Mouse (Mus musculus) layer of hippocampus, adult 9-10 months (tissue): ENCODE data around the gene Cep170.

ENCODE experiments used
- DNase-seq: peaks from one replicate; pipeline ENCODE4 v3.0.0; 2022; ENCODE audit warnings: low spot score

Cep170 gene

GRCm38 (mm10) chr1:176825084-176825483 is 11.2 kb upstream of the Cep170 start:
- DNase-seq = no peak

DNA sequence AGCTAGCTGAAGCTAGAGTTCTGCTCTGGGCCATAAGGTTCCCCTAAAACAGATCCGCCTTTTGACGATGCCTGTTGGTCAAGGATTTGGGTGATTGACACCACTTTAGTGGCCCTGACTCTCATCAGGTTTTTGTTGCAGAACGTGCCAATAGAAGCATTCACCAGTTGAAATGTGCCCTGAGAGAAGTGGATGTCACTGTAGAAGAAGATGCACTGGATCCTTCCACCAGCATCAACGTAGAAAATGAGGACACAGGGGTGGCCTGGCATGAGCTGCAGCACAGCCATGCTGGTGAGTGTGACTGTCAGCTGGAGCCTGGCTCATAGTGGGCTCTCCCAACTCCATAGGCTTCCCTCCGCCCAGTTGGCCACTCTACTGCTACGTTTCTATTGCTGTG is 10.7 kb upstream of the Cep170 start:
- no peak for DNase-seq

DNA sequence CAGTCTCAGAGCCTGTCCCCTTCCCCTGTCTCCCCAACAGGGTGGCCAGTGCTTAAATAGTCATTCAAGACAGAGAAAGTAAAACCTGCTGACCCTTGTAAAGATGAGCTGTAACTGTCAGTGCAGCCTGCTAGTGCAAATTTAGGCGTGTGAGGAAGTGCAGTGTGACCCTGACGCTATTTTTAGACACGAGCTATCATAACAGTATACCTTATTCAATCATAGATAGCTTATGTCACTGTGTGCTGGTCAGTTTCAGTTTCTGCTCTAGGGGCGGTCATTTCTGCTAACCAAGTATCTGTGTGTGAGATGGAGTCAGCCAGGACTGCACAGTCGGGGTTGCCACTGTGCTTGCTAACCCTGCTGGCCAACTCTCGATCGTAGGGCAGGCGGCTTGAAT is 10.0 kb upstream of the Cep170 start:
- no peak for DNase-seq

- DNase-seq = no peak
Measured at GRCm38 (mm10) chr1:176822949-176823348, 9.1 kb upstream of the Cep170 start.

- DNase-seq = no peak
Measured at GRCm38 (mm10) chr1:176821929-176822328, 8.1 kb upstream of the Cep170 start.

- DNase-seq = no peak
Measured at GRCm38 (mm10) chr1:176818763-176819162, 4.9 kb upstream of the Cep170 start.

DNA sequence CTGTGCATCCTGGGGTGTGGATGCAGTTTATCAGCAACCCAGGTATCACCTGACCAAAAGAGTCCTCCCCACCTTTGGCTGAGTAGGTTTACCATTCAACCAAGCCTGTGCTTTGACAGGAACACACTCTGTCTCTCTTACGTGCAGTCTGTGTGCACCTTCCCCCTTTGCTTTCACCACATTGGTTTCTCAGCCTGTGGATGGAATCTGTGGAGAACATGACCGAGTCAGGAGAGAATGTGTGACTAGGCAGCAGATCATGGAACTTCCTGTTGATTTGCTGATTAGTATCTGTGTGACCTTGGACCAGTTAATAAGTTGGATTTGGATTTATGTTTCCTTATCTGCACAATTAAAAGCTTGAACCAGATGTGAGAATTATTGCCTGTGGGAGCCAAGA is 4.3 kb upstream of the Cep170 start:
- DNase-seq = no peak

DNA sequence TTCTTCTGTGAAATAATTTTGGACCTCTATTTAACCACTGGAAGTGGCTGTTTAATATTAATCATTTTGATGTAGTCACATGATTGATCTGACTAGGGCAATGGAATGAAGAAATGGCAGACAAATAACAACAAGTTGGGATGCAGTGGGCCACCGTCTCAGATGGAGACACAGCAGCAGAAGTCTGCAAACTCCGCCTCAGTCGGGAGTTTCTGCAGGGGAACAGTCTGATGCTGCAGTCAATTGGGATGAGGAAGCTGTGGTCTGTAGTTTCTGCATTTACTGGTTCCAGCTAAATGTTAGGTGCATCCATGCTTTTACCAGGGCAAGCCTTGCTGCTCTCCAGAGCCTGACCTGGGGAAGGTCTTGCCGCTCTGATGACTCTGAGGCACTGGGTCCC is 2.9 kb upstream of the Cep170 start:
- DNase-seq = no peak

DNA sequence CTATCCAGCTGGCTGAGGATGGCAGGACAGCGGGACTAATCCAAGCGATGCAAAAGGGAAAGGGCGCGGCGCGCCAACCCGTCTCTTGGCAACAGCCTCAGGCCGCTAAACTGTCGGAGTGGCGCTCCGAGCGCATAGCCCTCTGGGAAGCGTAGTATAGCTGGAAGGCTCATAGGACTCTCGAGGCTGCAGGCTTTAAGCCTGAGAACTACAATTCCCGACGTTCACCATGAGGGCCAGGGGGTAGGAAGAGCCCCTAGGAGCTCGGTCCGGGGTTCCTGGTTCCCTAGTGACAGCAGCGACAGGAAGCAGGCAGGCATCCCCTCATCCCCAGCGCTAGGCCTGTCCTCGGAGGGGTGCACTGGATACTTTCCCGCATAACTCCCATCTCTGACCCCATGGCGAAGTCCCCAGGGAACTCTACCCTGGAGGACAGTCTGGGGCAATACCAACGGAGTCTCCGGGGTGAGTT is 760 bp upstream of the Cep170 start, which contains the start of gene Sdccag8:
Gene Sdccag8 (plus strand): TSS at position 70 of the 472 bp plus-strand sequence.
- DNase-seq = peak; percentile 91

DNA sequence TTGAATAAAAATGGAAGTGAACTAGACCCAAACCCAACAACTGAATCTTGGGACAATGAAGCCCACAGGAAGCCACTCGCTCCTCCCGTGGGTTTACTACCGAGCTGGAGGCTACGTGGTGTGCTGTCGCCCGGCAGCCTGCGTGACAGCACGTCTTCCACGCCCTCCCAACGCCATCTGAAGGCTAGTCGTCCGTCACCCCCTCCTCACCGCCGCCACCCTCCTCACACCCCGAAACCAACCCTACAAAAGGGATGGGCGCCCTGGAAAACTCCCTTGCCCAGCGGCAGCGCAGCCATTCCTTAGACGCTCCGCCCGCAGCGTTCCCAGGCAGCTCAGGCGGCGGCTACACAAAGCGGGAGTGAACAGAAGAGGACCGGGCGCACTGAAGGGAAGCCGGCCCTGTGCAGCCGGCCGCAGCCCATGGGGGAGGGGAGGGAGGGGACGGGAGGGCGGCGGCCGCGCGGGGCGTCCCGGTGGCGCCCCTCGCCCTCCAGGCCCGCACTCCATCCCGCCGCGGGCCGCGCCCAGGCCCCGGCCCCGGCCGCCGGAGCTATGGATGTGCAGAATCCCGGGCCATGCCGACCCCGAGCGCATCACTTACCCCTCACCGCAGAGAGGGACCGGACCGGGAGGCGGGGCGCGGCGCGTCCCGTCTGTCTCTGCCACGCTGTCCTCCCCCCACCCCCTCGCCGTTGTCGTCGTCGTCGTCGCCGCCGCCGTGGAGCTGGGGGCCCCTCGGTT is 403 bp downstream of the Cep170 start:
- DNase-seq = no peak

- no peak for DNase-seq
Measured at GRCm38 (mm10) chr1:176812491-176813291, 1.2 kb downstream of the Cep170 start.

- no peak for DNase-seq
Measured at GRCm38 (mm10) chr1:176811892-176812291, 2.0 kb downstream of the Cep170 start.

DNA sequence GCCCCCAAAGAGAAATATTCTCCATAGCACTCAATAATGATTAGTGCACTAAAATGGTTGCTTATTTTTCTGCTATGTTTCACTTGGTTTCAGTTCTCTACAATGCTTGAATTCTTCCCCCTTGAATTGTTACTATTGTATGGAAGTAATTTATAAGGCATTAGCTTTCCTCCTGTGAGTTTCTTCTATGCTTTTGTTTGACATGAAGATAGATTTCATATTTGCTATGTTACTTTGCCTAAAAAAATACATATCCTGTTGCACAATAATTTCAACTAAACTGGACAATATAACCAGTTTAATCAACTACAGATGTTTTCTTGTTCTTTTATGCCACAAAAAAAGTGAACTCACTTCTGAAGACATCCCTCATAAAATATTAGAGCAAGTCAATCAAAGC is 3.7 kb downstream of the Cep170 start:
- no peak for DNase-seq

- no peak for DNase-seq
Measured at GRCm38 (mm10) chr1:176800728-176801365, 13.0 kb downstream of the Cep170 start.

GRCm38 (mm10) chr1:176798673-176799072 is 15.2 kb downstream of the Cep170 start:
- DNase-seq = no peak

GRCm38 (mm10) chr1:176792175-176792574 is 21.7 kb downstream of the Cep170 start:
- no peak for DNase-seq

DNA sequence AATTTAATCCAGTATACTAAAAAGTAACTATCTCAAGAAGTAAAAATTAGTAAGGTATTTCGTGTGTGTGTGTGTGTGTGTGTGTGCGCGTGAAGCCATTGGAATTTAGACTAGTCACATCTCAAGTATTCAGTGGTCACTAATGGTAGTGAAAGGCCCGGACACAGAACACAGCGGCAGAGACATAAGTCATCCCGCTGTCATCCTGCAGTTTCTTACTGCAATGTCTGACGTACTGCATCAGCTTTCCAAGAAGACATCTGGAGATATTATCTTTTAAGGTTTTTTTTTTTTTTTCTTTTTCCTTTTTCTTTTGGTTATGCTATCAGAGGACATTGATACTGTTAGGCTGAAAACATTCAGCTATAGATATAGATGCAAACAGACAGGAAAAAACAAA is 24.5 kb downstream of the Cep170 start:
- no peak for DNase-seq

DNA sequence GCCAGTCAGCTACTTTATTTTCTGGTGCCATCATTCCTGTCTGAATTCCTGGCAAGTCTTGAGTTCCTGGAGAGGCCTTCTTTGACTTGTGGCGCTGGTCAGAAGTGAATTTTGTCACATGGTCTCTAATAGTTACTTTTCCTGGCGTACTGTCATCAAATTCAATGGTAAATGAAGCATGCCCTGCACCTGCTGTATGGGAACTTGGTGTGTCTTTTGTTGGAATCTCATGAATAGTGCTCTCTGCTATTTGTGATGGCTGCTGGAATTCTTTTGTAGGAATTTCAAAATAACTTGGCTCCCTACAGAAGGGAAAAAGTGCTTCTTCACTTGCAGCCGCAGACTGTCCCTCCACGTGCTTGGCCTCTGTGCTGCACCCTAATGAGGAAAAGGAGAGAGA is 39.3 kb downstream of the Cep170 start:
- no peak for DNase-seq

DNA sequence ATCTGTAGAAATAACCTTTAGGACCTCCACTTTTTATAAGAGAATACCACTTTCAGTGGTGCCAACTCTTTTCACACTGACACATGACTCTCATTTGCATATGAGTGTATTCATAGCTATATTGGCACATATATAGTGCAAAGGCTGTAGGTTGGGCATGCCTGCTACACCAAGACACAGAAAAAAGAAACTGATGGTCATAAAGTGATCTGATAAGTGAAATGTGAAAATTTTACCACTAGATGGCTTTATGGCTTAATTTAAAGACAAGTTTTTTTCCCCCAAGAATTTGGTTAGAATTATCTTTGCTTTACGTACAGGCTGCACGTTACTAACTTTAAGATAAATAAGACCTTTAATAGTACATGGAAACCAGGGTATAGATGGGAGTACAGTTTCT is 51.6 kb downstream of the Cep170 start:
- DNase-seq = no peak

- no peak for DNase-seq
Measured at GRCm38 (mm10) chr1:176760673-176761072, 53.2 kb downstream of the Cep170 start.

- no peak for DNase-seq
Measured at GRCm38 (mm10) chr1:176755586-176755985, 58.3 kb downstream of the Cep170 start.

DNA sequence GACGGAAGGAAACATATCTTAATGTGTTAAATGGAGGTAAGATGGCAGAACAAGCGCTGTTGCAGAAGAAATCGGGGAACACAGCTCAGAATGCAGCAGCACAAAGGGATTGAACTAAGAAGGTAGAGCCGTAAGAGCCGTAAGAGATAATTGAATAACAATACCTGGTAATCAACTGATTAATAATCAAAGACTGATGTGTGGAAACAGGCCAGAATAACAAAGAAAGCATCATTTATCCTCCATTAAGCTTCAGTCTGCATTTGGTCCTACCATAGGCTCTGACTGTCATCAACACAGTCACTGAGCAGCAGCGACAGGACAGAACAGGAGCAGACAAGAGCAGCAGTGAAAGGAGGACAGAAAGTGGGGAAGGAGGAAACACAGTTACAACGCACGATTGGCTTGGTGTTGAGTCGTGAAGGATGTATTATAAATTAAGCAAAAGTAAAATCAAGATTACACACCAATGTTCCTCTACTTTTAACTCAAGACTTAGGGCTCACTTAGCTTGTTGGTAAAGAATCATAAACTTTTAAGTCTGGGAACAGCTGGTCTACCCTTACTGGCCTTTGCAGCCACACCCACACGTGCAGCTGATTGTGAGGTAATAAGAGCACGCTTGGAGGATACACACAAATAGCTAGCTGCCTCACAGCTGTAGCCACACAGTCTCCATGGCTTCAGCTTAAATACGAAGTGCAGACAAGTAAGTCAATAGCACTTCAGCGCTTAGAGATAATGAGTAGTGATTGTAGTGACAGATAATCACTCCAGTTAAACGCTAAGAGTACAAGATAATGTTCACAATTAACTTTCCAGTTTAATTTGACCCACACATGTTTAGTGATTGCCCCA is 59.8 kb downstream of the Cep170 start:
- no peak for DNase-seq
